Mouse (Mus musculus): ENCODE data around the gene Cnpy1. TPM values are rescaled to one million over a fixed set of nuclear protein-coding genes. Genes with fewer than 3 reads are reported as not detected.

Gene Cnpy1
- polyA plus RNA-seq, 1 experiment = 0.07 TPM

GRCm38 (mm10) chr5:28169166-28169801 is 76.3 kb downstream of the Cnpy1 start:
- H3K36me3 ChIP-seq (ENCODE audit: control insufficient read depth, insufficient read depth, low read length) = no peaks in the 10 kb centered on the region
- no peak overlapping the region for H3K4me3 ChIP-seq (ENCODE audit: control insufficient read depth, low read depth, low read length)
- H3K27me3 ChIP-seq (ENCODE audit: control insufficient read depth, insufficient read depth, low read length) = peaks cover 7% of the 10 kb centered on the region
- H3K4me1 ChIP-seq (ENCODE audit: control insufficient read depth, insufficient read depth, low read length) = peaks cover 27% of the 10 kb centered on the region
- TF ChIP-seq CTCF (IDR thresholded peaks at IDR 0.05; ENCODE audit: control insufficient read depth, insufficient read depth, insufficient replicate concordance, low read depth, low read length) = no peak
- no peak for TF ChIP-seq POLR2A (IDR thresholded peaks at IDR 0.05; ENCODE audit: control insufficient read depth, low read depth, low read length)
- no peak overlapping the region for H3K27ac ChIP-seq (ENCODE audit: control insufficient read depth, insufficient read depth, low read depth, low read length)

DNA sequence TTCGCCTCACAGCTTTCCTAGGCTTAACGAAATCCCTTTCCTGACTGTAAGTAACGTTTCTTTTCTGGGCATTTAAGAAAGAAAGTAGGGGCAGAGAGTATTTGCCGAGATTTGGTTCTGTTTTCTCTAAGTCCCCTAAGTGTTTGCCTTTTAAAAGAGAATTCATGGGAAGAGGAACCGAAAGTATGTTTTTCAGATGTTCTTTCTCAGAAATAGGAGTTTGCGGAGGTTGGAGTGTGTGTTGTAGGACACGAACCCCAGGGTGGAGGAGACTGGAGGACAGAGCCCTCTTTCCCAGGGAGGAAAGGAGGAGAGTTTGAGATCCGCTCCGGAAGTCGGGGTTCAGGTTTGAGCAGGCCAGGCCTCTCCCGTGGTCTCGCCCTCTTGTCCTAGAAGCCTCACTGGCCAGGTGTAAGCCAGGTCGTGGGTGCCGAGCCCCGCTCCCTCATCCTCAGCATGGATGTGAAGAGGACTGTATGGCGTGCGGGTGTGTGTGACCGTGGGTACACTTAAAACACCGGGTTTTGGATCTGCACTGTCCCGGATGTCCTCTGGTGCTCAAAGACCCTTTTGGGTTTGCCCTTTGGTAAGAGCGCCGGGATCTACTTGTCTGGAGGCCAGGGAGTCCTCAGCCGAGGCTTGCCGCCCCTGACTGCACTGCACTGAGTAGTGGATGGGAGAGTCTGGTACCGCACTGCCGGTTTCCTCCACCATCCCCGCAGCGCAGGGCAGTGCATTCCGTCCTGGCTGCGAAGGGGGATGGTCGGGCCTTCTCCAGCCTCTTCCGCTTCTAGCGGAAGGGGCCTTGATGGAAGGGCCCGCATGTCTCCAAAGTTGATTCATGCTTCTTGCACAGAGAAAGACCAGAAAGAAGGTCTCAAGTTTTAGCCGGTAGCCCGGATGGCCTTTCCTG is 77.1 kb downstream of the Cnpy1 start:
- Histone ChIP-seq H3K4me1 (ENCODE audit: control insufficient read depth, insufficient read depth, low read length) (peaks cover 27% of the 10 kb centered on the region), H3K27me3 (ENCODE audit: control insufficient read depth, insufficient read depth, low read length) (peaks cover 7% of the 10 kb centered on the region), H3K36me3 (ENCODE audit: control insufficient read depth, insufficient read depth, low read length) (no peaks in the 10 kb centered on the region), H3K4me3 (ENCODE audit: control insufficient read depth, low read depth, low read length) (no peak overlapping the region), H3K27ac (ENCODE audit: control insufficient read depth, insufficient read depth, low read depth, low read length) (no peak overlapping the region)
- TF ChIP-seq CTCF (IDR thresholded peaks at IDR 0.05; ENCODE audit: control insufficient read depth, insufficient read depth, insufficient replicate concordance, low read depth, low read length) (no peak), POLR2A (IDR thresholded peaks at IDR 0.05; ENCODE audit: control insufficient read depth, low read depth, low read length) (no peak)

DNA sequence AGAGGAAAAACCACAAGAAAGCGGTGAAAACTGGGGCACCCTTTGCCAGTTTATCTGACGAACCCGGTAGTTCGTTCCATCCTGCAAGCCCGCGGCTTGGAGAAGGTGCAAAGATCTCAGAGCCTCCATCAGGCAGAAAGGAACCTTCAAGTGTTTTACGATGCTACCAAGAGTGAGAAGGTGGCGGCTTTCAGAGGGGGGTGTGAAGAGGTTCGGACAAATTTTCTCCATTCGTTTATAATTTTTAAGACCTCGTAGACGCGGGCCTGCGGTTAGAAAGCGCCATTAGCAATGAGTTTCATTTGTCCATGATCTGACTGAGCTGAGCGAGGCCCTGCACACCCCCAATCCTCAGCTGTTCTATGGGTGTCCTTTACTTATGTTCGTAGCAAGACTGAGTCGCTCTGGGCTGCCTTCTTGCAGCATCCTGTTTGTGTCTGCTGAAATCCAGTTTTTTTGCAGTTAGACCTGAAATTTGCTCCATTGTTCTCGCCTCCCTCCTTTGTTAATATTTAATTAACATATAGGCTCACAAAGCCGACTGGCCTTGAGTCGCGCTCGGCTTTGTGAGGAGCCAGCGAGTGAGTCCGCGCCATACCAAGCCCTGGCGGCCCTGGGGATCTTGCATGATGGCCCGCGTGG is 77.9 kb downstream of the Cnpy1 start:
- Histone ChIP-seq H3K36me3 (ENCODE audit: control insufficient read depth, insufficient read depth, low read length) (no peaks in the 10 kb centered on the region), H3K4me3 (ENCODE audit: control insufficient read depth, low read depth, low read length) (no peak overlapping the region; the same call in 1 of the 2 replicates), H3K4me1 (ENCODE audit: control insufficient read depth, insufficient read depth, low read length) (peaks cover 27% of the 10 kb centered on the region), H3K27ac (ENCODE audit: control insufficient read depth, insufficient read depth, low read depth, low read length) (no peak overlapping the region), H3K27me3 (ENCODE audit: control insufficient read depth, insufficient read depth, low read length) (peaks cover 7% of the 10 kb centered on the region)
- TF ChIP-seq POLR2A (IDR thresholded peaks at IDR 0.05; ENCODE audit: control insufficient read depth, low read depth, low read length) (no peak), CTCF (IDR thresholded peaks at IDR 0.05; ENCODE audit: control insufficient read depth, insufficient read depth, insufficient replicate concordance, low read depth, low read length) (no peak)

DNA sequence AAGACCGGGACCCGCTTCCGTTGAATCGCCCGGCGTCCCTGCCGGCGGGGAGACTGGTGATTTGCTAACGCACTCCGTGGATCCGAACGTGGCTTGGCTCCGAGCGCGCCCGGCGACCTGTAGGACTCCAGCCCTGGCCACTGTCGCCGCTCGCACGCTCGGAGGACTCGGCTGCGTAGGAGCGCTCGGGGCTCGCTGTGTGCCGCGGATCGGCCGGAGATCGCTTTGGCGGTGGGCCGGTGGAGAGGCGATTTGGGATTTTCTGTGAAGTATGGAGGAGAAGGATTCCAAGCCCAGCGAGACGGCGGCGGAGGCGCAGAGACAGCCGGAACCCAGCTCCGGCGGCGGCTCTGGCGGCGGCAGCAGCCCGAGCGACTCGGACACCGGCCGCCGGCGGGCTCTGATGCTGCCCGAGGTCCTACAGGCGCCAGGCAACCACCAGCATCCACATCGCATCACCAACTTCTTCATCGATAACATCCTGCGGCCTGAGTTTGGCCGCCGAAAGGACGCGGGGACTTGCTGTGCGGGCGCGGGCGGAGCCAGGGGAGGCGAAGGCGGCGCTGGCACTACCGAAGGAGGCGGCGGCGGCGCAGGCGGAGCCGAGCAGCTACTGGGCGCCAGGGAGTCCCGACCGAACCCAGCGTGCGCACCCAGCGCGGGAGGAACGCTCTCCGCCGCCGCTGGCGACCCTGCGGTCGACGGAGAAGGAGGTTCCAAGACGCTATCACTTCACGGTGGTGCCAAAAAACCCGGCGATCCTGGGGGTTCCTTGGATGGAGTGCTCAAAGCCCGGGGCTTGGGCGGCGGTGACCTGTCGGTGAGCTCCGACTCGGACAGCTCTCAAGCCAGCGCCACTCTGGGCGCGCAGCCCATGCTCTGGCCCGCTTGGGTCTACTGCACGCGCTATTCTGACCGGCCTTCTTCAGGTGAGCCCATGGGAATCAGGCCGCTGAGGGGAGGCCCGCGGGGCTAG is 79.1 kb downstream of the Cnpy1 start:
- TF ChIP-seq POLR2A (IDR thresholded peaks at IDR 0.05; ENCODE audit: control insufficient read depth, low read depth, low read length) = no peak
- TF ChIP-seq CTCF (IDR thresholded peaks at IDR 0.05; ENCODE audit: control insufficient read depth, insufficient read depth, insufficient replicate concordance, low read depth, low read length) = no peak

GRCm38 (mm10) chr5:28165358-28166255 is 80.0 kb downstream of the Cnpy1 start, which contains the start of gene En2:
En2 (plus strand) TSS chr5:28165694.
- H3K36me3 ChIP-seq (ENCODE audit: control insufficient read depth, insufficient read depth, low read length) = no peaks in the 10 kb centered on the region
- TF ChIP-seq POLR2A (IDR thresholded peaks at IDR 0.05; ENCODE audit: control insufficient read depth, low read depth, low read length) (no peak), CTCF (IDR thresholded peaks at IDR 0.05; ENCODE audit: control insufficient read depth, insufficient read depth, insufficient replicate concordance, low read depth, low read length) (no peak)
- peaks cover 4% of the 10 kb centered on the region for H3K27me3 ChIP-seq (ENCODE audit: control insufficient read depth, insufficient read depth, low read length)
- H3K27ac ChIP-seq (ENCODE audit: control insufficient read depth, insufficient read depth, low read depth, low read length) = no peak within 1 kb of the TSS
- peaks cover 30% of the 10 kb centered on the region for H3K4me1 ChIP-seq (ENCODE audit: control insufficient read depth, insufficient read depth, low read length)
- H3K4me3 ChIP-seq (ENCODE audit: control insufficient read depth, low read depth, low read length) = peak within 1 kb of the TSS; percentile 59

More for the DNA sequence above, 79.1 kb downstream of the Cnpy1 start:
- H3K4me3 ChIP-seq (ENCODE audit: control insufficient read depth, low read depth, low read length) = peak overlapping the region; percentile 59
- H3K4me1 ChIP-seq (ENCODE audit: control insufficient read depth, insufficient read depth, low read length) = peaks cover 29% of the 10 kb centered on the region
- peaks cover 7% of the 10 kb centered on the region for H3K27me3 ChIP-seq (ENCODE audit: control insufficient read depth, insufficient read depth, low read length)
- H3K36me3 ChIP-seq (ENCODE audit: control insufficient read depth, insufficient read depth, low read length) = no peaks in the 10 kb centered on the region
- H3K27ac ChIP-seq (ENCODE audit: control insufficient read depth, insufficient read depth, low read depth, low read length) = no peak overlapping the region

DNA sequence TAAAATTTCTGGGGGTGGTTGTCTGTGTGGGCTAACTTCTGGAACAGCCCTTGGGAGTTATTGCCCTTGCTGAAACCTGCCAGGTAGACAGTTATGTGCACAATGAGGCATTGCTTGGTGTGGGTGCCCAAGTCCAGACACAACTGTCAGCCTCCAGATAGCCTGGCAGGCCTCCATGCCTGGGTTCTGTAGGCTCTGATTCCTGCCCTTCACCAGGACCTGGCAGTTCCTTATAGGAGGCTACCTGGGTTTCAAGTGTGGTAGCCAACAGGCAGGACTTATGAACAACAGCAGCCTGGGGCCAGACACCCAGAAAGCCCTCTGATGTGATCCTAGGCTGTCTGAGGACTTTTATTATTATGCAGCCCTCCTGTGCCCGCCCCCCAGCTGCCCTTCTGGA is 81.7 kb downstream of the Cnpy1 start:
- H3K4me1 ChIP-seq (ENCODE audit: control insufficient read depth, insufficient read depth, low read length) = peaks cover 30% of the 10 kb centered on the region
- H3K27me3 ChIP-seq (ENCODE audit: control insufficient read depth, insufficient read depth, low read length) = peaks cover 2% of the 10 kb centered on the region
- no peak overlapping the region for H3K4me3 ChIP-seq (ENCODE audit: control insufficient read depth, low read depth, low read length)
- no peaks in the 10 kb centered on the region for H3K36me3 ChIP-seq (ENCODE audit: control insufficient read depth, insufficient read depth, low read length)
- TF ChIP-seq POLR2A (IDR thresholded peaks at IDR 0.05; ENCODE audit: control insufficient read depth, low read depth, low read length) (no peak), CTCF (IDR thresholded peaks at IDR 0.05; ENCODE audit: control insufficient read depth, insufficient read depth, insufficient replicate concordance, low read depth, low read length) (no peak)
- H3K27ac ChIP-seq (ENCODE audit: control insufficient read depth, insufficient read depth, low read depth, low read length) = no peak overlapping the region

Data from testis, adult 2 months (tissue).